Mouse (Mus musculus) neutrophil, adult 5-6 weeks (primary cell): Measurements from ENCODE around the gene Tsc22d2. TPM values are rescaled to one million over a fixed set of nuclear protein-coding genes. Genes with fewer than 3 reads are reported as not detected.

Experiments used
- ATAC-seq: fragments of 151-379, 151-347 bp; 2 replicates; pipeline ENCODE4 v1.8.0; 2017; ENCODE audit warnings: mild to moderate bottlenecking, moderate TSS enrichment; ENCODE audit not compliant: insufficient number of reproducible peaks, poor library complexity, low FRiP score, severe bottlenecking; ENCODE audit errors: extremely low read depth
- total RNA-seq: library from RNA; stranded (forward); fragments of 200-1000 nt; gene quantifications from 2 replicates; pipeline ENCODE4 v1.2.3, GENCODE M21; 2017

Gene Tsc22d2
- total RNA-seq, result 37.7 and 48.1 TPM in 2 replicates

- peak; percentile 39 for ATAC-seq
Measured at GRCm38 (mm10) chr3:58414234-58414938, at the start of gene Tsc22d2. TSS of gene Tsc22d2 (plus strand) at chr3:58414715.

- no peak for ATAC-seq
Measured at GRCm38 (mm10) chr3:58366756-58367155, 47.8 kb upstream of the Tsc22d2 start.

GRCm38 (mm10) chr3:58370811-58371210 is 43.7 kb upstream of the Tsc22d2 start:
- no peak for ATAC-seq

- ATAC-seq, result no peak
Measured at GRCm38 (mm10) chr3:58372066-58372904, 42.2 kb upstream of the Tsc22d2 start.

GRCm38 (mm10) chr3:58372905-58373208 is 41.7 kb upstream of the Tsc22d2 start:
- ATAC-seq, result no peak

GRCm38 (mm10) chr3:58374281-58374680 is 40.2 kb upstream of the Tsc22d2 start:
- ATAC-seq, result no peak

- no peak for ATAC-seq
Measured at GRCm38 (mm10) chr3:58376713-58377112, 37.8 kb upstream of the Tsc22d2 start.

- ATAC-seq, result no peak
Measured at GRCm38 (mm10) chr3:58377589-58378134, 36.9 kb upstream of the Tsc22d2 start.

GRCm38 (mm10) chr3:58382676-58383075 is 31.8 kb upstream of the Tsc22d2 start:
- ATAC-seq, result no peak

- no peak for ATAC-seq
Measured at GRCm38 (mm10) chr3:58385060-58385459, 29.5 kb upstream of the Tsc22d2 start.

GRCm38 (mm10) chr3:58388731-58389130 is 25.8 kb upstream of the Tsc22d2 start:
- ATAC-seq, result no peak

- ATAC-seq, result no peak
Measured at GRCm38 (mm10) chr3:58398541-58398940, 16.0 kb upstream of the Tsc22d2 start.

GRCm38 (mm10) chr3:58399931-58400330 is 14.6 kb upstream of the Tsc22d2 start:
- ATAC-seq, result no peak

GRCm38 (mm10) chr3:58411669-58412068 is 2.8 kb upstream of the Tsc22d2 start:
- no peak for ATAC-seq

GRCm38 (mm10) chr3:58413671-58414070 is 844 bp upstream of the Tsc22d2 start:
- ATAC-seq, result no peak

GRCm38 (mm10) chr3:58414986-58415883 is 720 bp downstream of the Tsc22d2 start:
- ATAC-seq, result peak; percentile 18; the same call in 1 of the 2 replicates

- peak; percentile 43 for ATAC-seq
Measured at GRCm38 (mm10) chr3:58415884-58416725, 1.6 kb downstream of the Tsc22d2 start.

GRCm38 (mm10) chr3:58416726-58417437 is 2.4 kb downstream of the Tsc22d2 start:
- peak; percentile 26; the same call in 1 of the 2 replicates for ATAC-seq
